Mouse (Mus musculus): ENCODE data around the gene Slc3a2.

DNA sequence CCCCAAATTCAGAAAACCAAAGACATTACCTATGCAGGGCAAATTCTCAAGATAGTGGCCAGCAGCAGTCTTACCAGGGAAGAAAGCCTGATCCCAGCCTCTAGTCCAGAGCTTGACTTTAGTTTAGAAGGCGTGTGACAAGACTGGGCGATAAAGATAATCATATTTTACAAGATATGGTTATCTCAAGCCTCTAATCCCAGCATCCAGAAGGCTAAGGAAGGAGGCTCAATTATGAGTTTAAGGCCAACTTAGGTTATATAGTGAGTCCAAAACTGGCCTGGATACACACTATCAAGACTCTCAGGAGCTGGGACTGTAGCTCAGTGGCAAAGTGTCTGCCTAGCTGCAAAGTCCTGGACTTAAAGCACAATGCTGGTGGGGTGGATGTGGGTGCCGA is 50.3 kb downstream of the Slc3a2 start:
- no peak for TF ChIP-seq CTCF (IDR thresholded peaks at IDR 0.05; ENCODE audit: borderline replicate concordance, control insufficient read depth, extremely low read depth, insufficient read depth, low read length, poor library complexity)
- no peak for TF ChIP-seq POLR2A (IDR thresholded peaks at IDR 0.05; ENCODE audit: control insufficient read depth, extremely low read depth, insufficient read depth, low read length, poor library complexity)
